Mouse (Mus musculus) thymus, adult 18-20 months (tissue): ENCODE measurements around the gene Stard13.

Experiments used
- DNase-seq, 2 experiments: peaks; one replicate each; pipeline ENCODE4 v3.0.0; 2022; ENCODE audit warnings: mixed read lengths in 2 of 2

Gene Stard13

GRCm38 (mm10) chr5:151135965-151136364 is 97.7 kb downstream of the Stard13 start:
- no peak for DNase-seq

- no peak for DNase-seq
Measured at GRCm38 (mm10) chr5:151135078-151135826, 98.4 kb downstream of the Stard13 start.

GRCm38 (mm10) chr5:151134202-151134601 is 99.4 kb downstream of the Stard13 start:
- no peak for DNase-seq

GRCm38 (mm10) chr5:151133744-151134143 is 99.9 kb downstream of the Stard13 start:
- no peak for DNase-seq

GRCm38 (mm10) chr5:151129762-151130161 is 103.9 kb downstream of the Stard13 start:
- DNase-seq: no peak

GRCm38 (mm10) chr5:151127298-151127717 is 106.3 kb downstream of the Stard13 start:
- no peak for DNase-seq

GRCm38 (mm10) chr5:151126608-151127005 is 107.0 kb downstream of the Stard13 start:
- no peak for DNase-seq

GRCm38 (mm10) chr5:151125985-151126607 is 107.5 kb downstream of the Stard13 start:
- DNase-seq: no peak

GRCm38 (mm10) chr5:151117846-151118245 is 115.8 kb downstream of the Stard13 start:
- DNase-seq: no peak

GRCm38 (mm10) chr5:151116192-151116887 is 117.3 kb downstream of the Stard13 start:
- no peak for DNase-seq

GRCm38 (mm10) chr5:151112743-151113142 is 120.9 kb downstream of the Stard13 start:
- DNase-seq: no peak

- DNase-seq: no peak
Measured at GRCm38 (mm10) chr5:151111080-151111871, 122.4 kb downstream of the Stard13 start.

GRCm38 (mm10) chr5:151110461-151110908 is 123.2 kb downstream of the Stard13 start:
- DNase-seq: no peak

- no peak for DNase-seq
Measured at GRCm38 (mm10) chr5:151109822-151110221, 123.8 kb downstream of the Stard13 start.

- no peak for DNase-seq
Measured at GRCm38 (mm10) chr5:151108955-151109354, 124.7 kb downstream of the Stard13 start.

- no peak for DNase-seq
Measured at GRCm38 (mm10) chr5:151108291-151108897, 125.2 kb downstream of the Stard13 start.

GRCm38 (mm10) chr5:151106841-151107240 is 126.8 kb downstream of the Stard13 start:
- DNase-seq: no peak

GRCm38 (mm10) chr5:151105054-151105971 is 128.3 kb downstream of the Stard13 start:
- DNase-seq: no peak

- DNase-seq: no peak
Measured at GRCm38 (mm10) chr5:151104354-151105053, 129.1 kb downstream of the Stard13 start.

- no peak for DNase-seq
Measured at GRCm38 (mm10) chr5:151103284-151103683, 130.4 kb downstream of the Stard13 start.

- DNase-seq: no peak
Measured at GRCm38 (mm10) chr5:151102262-151102661, 131.4 kb downstream of the Stard13 start.
